ENCODE assay signal across 19 mouse cellular contexts in genomic region chr17:31868076-31868475, GRCm38 (mm10). TPM values are rescaled to one million over a fixed set of nuclear protein-coding genes. Genes with fewer than 3 reads are reported as not detected.
DNase-seq lines count a peak whose midpoint lies in the region; ATAC-seq lines count a peak whose summit lies in the region.
"Had no signal": no experiment of that assay in that cellular context is flagged by ENCODE, and none has a peak within 500 bp of the region (broad histone marks: within the 10 kb centered on the region; RNA-seq: fewer than 3 reads in every experiment).

No protein-coding gene starts in this region.

- H3K27ac ChIP-seq in heart, embryonic 12.5 days (ENCODE audit: poor library complexity, severe bottlenecking), result no peak overlapping the region
- H3K27ac ChIP-seq: embryonic facial prominence, embryonic 12.5 days; heart, embryonic 13.5 days; hindbrain, embryonic 13.5 days; liver, embryonic 13.5 days; midbrain, embryonic 12.5 days had no signal

- H3K36me3 ChIP-seq in heart, embryonic 12.5 days, result no peaks in the 10 kb centered on the region
- H3K36me3 ChIP-seq: embryonic facial prominence, embryonic 12.5 days; heart, embryonic 13.5 days; hindbrain, embryonic 13.5 days; liver, embryonic 13.5 days; midbrain, embryonic 12.5 days had no signal

- no peak overlapping the region for H3K4me2 ChIP-seq in heart, embryonic 12.5 days
- H3K4me2 ChIP-seq: embryonic facial prominence, embryonic 12.5 days; heart, embryonic 13.5 days; hindbrain, embryonic 13.5 days; liver, embryonic 13.5 days; midbrain, embryonic 12.5 days had no signal

- DNase-seq in adrenal gland, adult 8-10 months, result peak; percentile 0
- no peak for DNase-seq in adrenal gland, postnatal 36 days
- DNase-seq in heart, postnatal 4 days, result peak; percentile 3
- DNase-seq in thymus, postnatal 4 days, result peak; percentile 4
- DNase-seq in thymus, postnatal 14 days, result no peak
- DNase-seq: cerebellum, adult 18-20 months; cerebellum, postnatal 14 days; forebrain, postnatal 0 days; kidney, adult 9 months; liver, embryonic 13.5 days; lung, postnatal 14 days; right cerebral cortex, postnatal 25 days; thymus, adult 18-20 months had no signal

- 79% methylated on average over 4 of the region's 4 CpGs for WGBS in heart, embryonic 12.5 days

- ATAC-seq in heart, embryonic 12.5 days (ENCODE audit: insufficient number of reproducible peaks, low FRiP score), result no peak
- no peak for ATAC-seq in CD4-positive, CD25-positive, alpha-beta regulatory T cell, adult 4 months
- ATAC-seq: forebrain, postnatal 0 days had no signal

- no peak overlapping the region for H3K4me3 ChIP-seq in heart, embryonic 12.5 days
- H3K4me3 ChIP-seq: embryonic facial prominence, embryonic 12.5 days; heart, embryonic 13.5 days; hindbrain, embryonic 13.5 days; liver, embryonic 13.5 days; midbrain, embryonic 12.5 days had no signal

- no peaks in the 10 kb centered on the region for H3K9me3 ChIP-seq in heart, embryonic 12.5 days (replicated peaks)
- H3K9me3 ChIP-seq: embryonic facial prominence, embryonic 12.5 days; heart, embryonic 13.5 days; hindbrain, embryonic 13.5 days; liver, embryonic 13.5 days; midbrain, embryonic 12.5 days had no signal

- H3K27me3 ChIP-seq in heart, embryonic 12.5 days (replicated peaks), result no peaks in the 10 kb centered on the region
- H3K27me3 ChIP-seq: embryonic facial prominence, embryonic 12.5 days; heart, embryonic 13.5 days; hindbrain, embryonic 13.5 days; liver, embryonic 13.5 days; midbrain, embryonic 12.5 days had no signal

- no peak overlapping the region for H3K9ac ChIP-seq in heart, embryonic 12.5 days
- H3K9ac ChIP-seq: embryonic facial prominence, embryonic 12.5 days; forebrain, postnatal 0 days; heart, embryonic 13.5 days; hindbrain, embryonic 13.5 days; liver, embryonic 13.5 days; midbrain, embryonic 12.5 days had no signal

- H3K4me1 ChIP-seq in heart, embryonic 12.5 days (replicated peaks), result peaks cover 35% of the 10 kb centered on the region
- H3K4me1 ChIP-seq: midbrain, embryonic 12.5 days had no signal

RNA-seq across cellular contexts. Expression of gene Sik1, which starts 12.5 kb away (rescaled TPM):
- 100 to 1,000 TPM in 1 of 4 experiments, 10 to 100 TPM in 2, 1 to 10 TPM in 1; 8.6 to 127 (median 15.7) TPM for total RNA-seq in adrenal gland, adult 8-10 months (2022)
- total RNA-seq in adrenal gland, postnatal 36 days (2021), result 100 to 1,000 TPM; 124 to 127 TPM
- 10 to 100 TPM; 74.3 to 79.7 TPM for total RNA-seq in heart, postnatal 4 days (2021)
- 23.3 and 24.3 TPM in 2 replicates for polyA plus RNA-seq in heart, embryonic 12.5 days (2016; fragmentation: Nextera tagmentation; extraction: Ambion mirVana)
- polyA plus RNA-seq in CD4-positive, CD25-positive, alpha-beta regulatory T cell, adult 4 months (2017; shearing (Covaris generic)), result 1 to 10 TPM; 2.0 to 4.2 TPM

Comparison
In these comparisons a context has a peak if more than half of its experiments do, and no peak if none do; other contexts are left out.
1. DNase-seq: peak in adrenal gland, adult 8-10 months (single experiment), heart, postnatal 4 days (single experiment) and thymus, postnatal 4 days (single experiment); none in adrenal gland, postnatal 36 days (0 of 2) and thymus, postnatal 14 days (single experiment).